Mouse (Mus musculus): ENCODE results near the gene Rhpn2. TPM values are rescaled to one million over a fixed set of nuclear protein-coding genes. Genes with fewer than 3 reads are reported as not detected.

The Rhpn2 gene
- polyA plus RNA-seq (2012; fragmentation: generic; extraction: Trizol) = 2.2 TPM
- long read RNA-seq, experiment 1, partial matches to known transcripts = 0 of 2 reads
- long read RNA-seq, experiment 1, other reads (novel, unspliced or antisense) = 0 of 2 reads
- long read RNA-seq, experiment 2, transcript Rhpn2-201 (15 exons, 3,508 nt) = major isoform, 34 of 45 reads
- long read RNA-seq, experiment 2, partial matches to known transcripts = 2 of 45 reads
- long read RNA-seq, experiment 2, other reads (novel, unspliced or antisense) = 8 of 45 reads

DNA sequence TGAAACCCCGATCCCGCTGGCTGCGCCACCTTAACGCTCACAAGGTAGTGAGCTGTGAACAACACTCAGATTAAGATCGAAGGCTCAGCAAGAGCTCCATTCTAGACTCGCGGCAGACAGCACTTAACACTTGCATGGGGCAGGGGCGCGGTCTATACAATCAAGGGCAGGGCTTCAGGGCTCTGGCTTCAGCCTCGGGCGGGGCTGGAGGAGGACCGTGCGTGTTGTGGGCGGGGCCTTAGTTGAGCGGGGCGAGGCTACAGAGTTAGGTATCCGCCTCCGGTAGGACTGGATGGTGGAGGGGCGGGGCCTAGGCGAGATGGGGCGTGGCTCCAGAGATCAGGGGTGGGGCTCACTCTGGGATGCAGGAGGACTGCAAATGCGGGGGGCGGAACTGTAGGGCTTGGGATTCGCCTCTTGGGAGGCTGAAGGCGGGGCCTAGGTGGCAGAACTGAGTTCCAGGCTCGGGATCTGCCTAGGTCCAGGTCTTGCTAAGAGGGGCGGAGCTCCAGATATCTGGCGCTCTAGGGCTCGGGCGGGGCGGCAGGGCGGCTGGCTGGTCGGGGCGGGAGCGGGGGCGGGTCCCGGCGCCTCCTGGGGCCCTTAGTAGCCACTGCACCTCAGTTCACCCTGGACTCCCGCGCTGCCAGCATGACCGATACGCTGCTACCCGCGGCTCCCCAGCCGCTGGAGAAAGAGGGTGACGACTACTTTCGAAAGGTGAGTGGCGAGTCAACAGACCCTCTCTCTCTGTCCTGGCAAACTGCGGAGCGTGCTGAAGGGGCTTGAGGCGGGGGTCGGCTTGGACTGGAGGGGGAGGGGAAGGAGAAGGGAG is at the start of gene Rhpn2:
Rhpn2 (plus strand) TSS at position 479 of the 835 bp plus-strand sequence.
- Histone ChIP-seq H3ac (ENCODE audit: control insufficient read depth, insufficient read length, low read depth) (peak within 1 kb of the TSS; percentile 79), H3K36me3 (ENCODE audit: control insufficient read depth, insufficient read depth) (no peaks in the 10 kb centered on the region), H3K27me3 (ENCODE audit: control insufficient read depth, insufficient read depth, insufficient read length) (no peaks in the 10 kb centered on the region), H3K79me3 (ENCODE audit: low read depth) (no peaks in the 10 kb centered on the region), H3K79me2 (ENCODE audit: control insufficient read depth, insufficient read depth) (no peaks in the 10 kb centered on the region), H3K4me3 (ENCODE audit: insufficient read depth, poor library complexity, severe bottlenecking) (peak within 1 kb of the TSS; percentile 36)
- TF ChIP-seq MYOG (IDR thresholded peaks at IDR 0.05; ENCODE audit: control insufficient read depth, extremely low read depth, insufficient read length) = no peak
- no peak for TF ChIP-seq FOSL1 (IDR thresholded peaks at IDR 0.05; ENCODE audit: insufficient read depth, low read length, poor library complexity, severe bottlenecking)
- TF ChIP-seq CTCF (IDR thresholded peaks at IDR 0.05; ENCODE audit: control insufficient read depth, insufficient read depth, insufficient read length) = no peak
- TF ChIP-seq USF1 (IDR thresholded peaks at IDR 0.05; ENCODE audit: low read depth) = no peak
- TF ChIP-seq MAX (IDR thresholded peaks at IDR 0.05) = no peak
- no peak for TF ChIP-seq MYOD1 (IDR thresholded peaks at IDR 0.05; ENCODE audit: control insufficient read depth, insufficient read length, low read depth)
- TF ChIP-seq CEBPB (IDR thresholded peaks at IDR 0.05; ENCODE audit: low read depth) = no peak

DNA sequence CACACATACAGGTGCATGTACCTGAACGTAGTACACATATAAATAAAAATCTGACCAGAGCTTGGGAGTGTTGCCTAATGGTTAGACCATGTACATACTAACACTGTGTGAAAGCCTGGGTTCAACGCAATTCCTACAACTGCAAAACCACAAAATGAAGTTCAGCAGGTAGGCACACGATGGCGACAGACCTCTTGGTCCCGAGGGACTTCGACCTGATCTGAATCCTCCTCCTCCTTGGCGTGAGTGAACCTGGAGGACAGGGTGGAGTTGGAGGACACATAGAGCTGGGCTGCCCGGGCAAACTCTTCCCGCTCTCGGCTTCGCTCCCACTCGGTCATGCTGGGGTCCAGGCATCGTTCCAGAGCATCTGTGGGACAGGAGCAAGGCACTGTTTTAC is 40.5 kb upstream of the Rhpn2 start:
- Histone ChIP-seq H3K79me3 (ENCODE audit: low read depth) (no peaks in the 10 kb centered on the region), H3K36me3 (ENCODE audit: control insufficient read depth, insufficient read depth) (peaks cover 17% of the 10 kb centered on the region)
- TF ChIP-seq MAX (IDR thresholded peaks at IDR 0.05) (no peak), USF1 (IDR thresholded peaks at IDR 0.05; ENCODE audit: low read depth) (no peak), MYOD1 (IDR thresholded peaks at IDR 0.05; ENCODE audit: control insufficient read depth, insufficient read length, low read depth) (no peak), CTCF (IDR thresholded peaks at IDR 0.05; ENCODE audit: control insufficient read depth, insufficient read depth, insufficient read length) (no peak), FOSL1 (IDR thresholded peaks at IDR 0.05; ENCODE audit: insufficient read depth, low read length, poor library complexity, severe bottlenecking) (no peak), CEBPB (IDR thresholded peaks at IDR 0.05; ENCODE audit: low read depth) (no peak), MYOG (IDR thresholded peaks at IDR 0.05; ENCODE audit: control insufficient read depth, extremely low read depth, insufficient read length) (no peak)

DNA sequence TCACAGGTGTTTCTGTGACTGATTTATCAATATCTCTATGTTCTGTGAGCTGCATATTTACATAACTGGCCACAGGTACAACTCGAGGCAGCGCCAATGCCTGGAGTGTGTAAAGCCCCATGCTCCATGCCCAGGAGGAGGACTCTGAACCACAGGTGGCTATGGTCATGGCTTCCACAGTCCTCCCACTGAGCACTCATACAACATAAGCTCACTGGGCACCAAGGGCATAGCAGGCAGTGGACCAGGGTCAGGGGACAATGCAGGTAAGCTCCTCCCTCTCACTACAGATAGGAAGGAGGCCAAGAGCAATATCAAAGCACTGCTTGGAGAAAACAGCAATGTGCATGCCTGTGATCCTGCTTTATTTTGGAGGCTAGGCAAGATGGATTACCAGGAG is 38.3 kb upstream of the Rhpn2 start:
- H3K4me3 ChIP-seq (ENCODE audit: insufficient read depth, poor library complexity, severe bottlenecking) = no peak overlapping the region
- H3ac ChIP-seq (ENCODE audit: control insufficient read depth, insufficient read length, low read depth) = no peak overlapping the region
- no peak for TF ChIP-seq USF1 (IDR thresholded peaks at IDR 0.05; ENCODE audit: low read depth)
- TF ChIP-seq MYOG (IDR thresholded peaks at IDR 0.05; ENCODE audit: control insufficient read depth, extremely low read depth, insufficient read length) = no peak
- TF ChIP-seq FOSL1 (IDR thresholded peaks at IDR 0.05; ENCODE audit: insufficient read depth, low read length, poor library complexity, severe bottlenecking) = no peak
- no peak for TF ChIP-seq MAX (IDR thresholded peaks at IDR 0.05)
- TF ChIP-seq MYOD1 (IDR thresholded peaks at IDR 0.05; ENCODE audit: control insufficient read depth, insufficient read length, low read depth) = no peak
- no peak for TF ChIP-seq CTCF (IDR thresholded peaks at IDR 0.05; ENCODE audit: control insufficient read depth, insufficient read depth, insufficient read length)
- no peak for TF ChIP-seq CEBPB (IDR thresholded peaks at IDR 0.05; ENCODE audit: low read depth)
- H3K79me3 ChIP-seq (ENCODE audit: low read depth) = no peaks in the 10 kb centered on the region
- peaks cover 11% of the 10 kb centered on the region for H3K36me3 ChIP-seq (ENCODE audit: control insufficient read depth, insufficient read depth)
- no peaks in the 10 kb centered on the region for H3K79me2 ChIP-seq (ENCODE audit: control insufficient read depth, insufficient read depth)
- H3K27me3 ChIP-seq (ENCODE audit: control insufficient read depth, insufficient read depth, insufficient read length) = no peaks in the 10 kb centered on the region

More for the DNA sequence above, 40.5 kb upstream of the Rhpn2 start:
- H3ac ChIP-seq (ENCODE audit: control insufficient read depth, insufficient read length, low read depth) = no peak overlapping the region
- H3K4me3 ChIP-seq (ENCODE audit: insufficient read depth, poor library complexity, severe bottlenecking) = no peak overlapping the region
- H3K79me2 ChIP-seq (ENCODE audit: control insufficient read depth, insufficient read depth) = no peaks in the 10 kb centered on the region
- no peaks in the 10 kb centered on the region for H3K27me3 ChIP-seq (ENCODE audit: control insufficient read depth, insufficient read depth, insufficient read length)

DNA sequence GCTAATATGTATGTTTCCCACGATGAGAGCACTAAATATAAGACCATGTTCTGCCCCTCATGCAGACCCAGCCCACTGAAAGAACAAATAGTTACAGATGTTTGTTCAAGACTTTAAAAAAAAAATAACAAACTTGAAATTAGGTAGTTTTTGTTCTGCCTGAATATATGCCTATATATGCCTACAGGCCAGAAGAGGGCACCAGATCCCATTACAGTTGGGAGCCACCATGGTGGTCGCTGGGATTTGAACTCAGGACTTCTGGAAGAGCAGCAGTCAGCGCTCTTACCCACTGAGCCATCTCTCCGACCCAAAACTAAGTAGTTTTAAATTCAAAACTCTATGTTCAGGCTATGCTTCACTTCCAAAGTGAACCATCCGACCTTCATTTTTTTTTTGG is 36.1 kb upstream of the Rhpn2 start:
- TF ChIP-seq MYOG (IDR thresholded peaks at IDR 0.05; ENCODE audit: control insufficient read depth, extremely low read depth, insufficient read length) = no peak
- TF ChIP-seq FOSL1 (IDR thresholded peaks at IDR 0.05; ENCODE audit: insufficient read depth, low read length, poor library complexity, severe bottlenecking) = no peak
- no peak for TF ChIP-seq MAX (IDR thresholded peaks at IDR 0.05)
- TF ChIP-seq USF1 (IDR thresholded peaks at IDR 0.05; ENCODE audit: low read depth) = no peak
- no peak for TF ChIP-seq CTCF (IDR thresholded peaks at IDR 0.05; ENCODE audit: control insufficient read depth, insufficient read depth, insufficient read length)
- no peak for TF ChIP-seq CEBPB (IDR thresholded peaks at IDR 0.05; ENCODE audit: low read depth)
- no peak for TF ChIP-seq MYOD1 (IDR thresholded peaks at IDR 0.05; ENCODE audit: control insufficient read depth, insufficient read length, low read depth)
- H3K27me3 ChIP-seq (ENCODE audit: control insufficient read depth, insufficient read depth, insufficient read length) = no peaks in the 10 kb centered on the region
- H3K79me3 ChIP-seq (ENCODE audit: low read depth) = no peaks in the 10 kb centered on the region
- H3K79me2 ChIP-seq (ENCODE audit: control insufficient read depth, insufficient read depth) = no peaks in the 10 kb centered on the region
- H3ac ChIP-seq (ENCODE audit: control insufficient read depth, insufficient read length, low read depth) = no peak overlapping the region
- H3K4me3 ChIP-seq (ENCODE audit: insufficient read depth, poor library complexity, severe bottlenecking) = no peak overlapping the region
- H3K36me3 ChIP-seq (ENCODE audit: control insufficient read depth, insufficient read depth) = peaks cover 11% of the 10 kb centered on the region

DNA sequence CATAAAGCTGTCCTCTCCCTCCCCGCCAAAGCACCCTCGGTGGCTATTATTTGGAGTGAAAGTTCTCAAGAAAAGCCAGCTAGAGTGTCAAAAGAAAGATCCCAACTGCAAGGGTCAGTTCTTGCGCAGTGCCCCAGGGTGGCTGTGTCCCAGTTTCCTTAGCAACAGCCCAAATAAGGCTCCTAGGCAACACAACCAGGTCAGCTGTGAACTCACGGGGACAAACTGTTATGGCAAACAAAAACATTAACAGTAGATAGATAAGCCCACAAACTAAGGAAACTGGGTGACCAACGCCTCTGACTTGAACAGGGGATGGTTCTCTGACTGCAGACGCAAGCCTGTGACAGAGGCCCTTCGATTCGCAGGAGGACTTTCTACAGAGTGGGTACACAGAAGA is 34.3 kb upstream of the Rhpn2 start:
- Histone ChIP-seq H3K36me3 (ENCODE audit: control insufficient read depth, insufficient read depth) (peaks cover 16% of the 10 kb centered on the region), H3K79me2 (ENCODE audit: control insufficient read depth, insufficient read depth) (no peaks in the 10 kb centered on the region), H3ac (ENCODE audit: control insufficient read depth, insufficient read length, low read depth) (no peak overlapping the region), H3K4me3 (ENCODE audit: insufficient read depth, poor library complexity, severe bottlenecking) (no peak overlapping the region), H3K27me3 (ENCODE audit: control insufficient read depth, insufficient read depth, insufficient read length) (no peaks in the 10 kb centered on the region), H3K79me3 (ENCODE audit: low read depth) (no peaks in the 10 kb centered on the region)
- TF ChIP-seq CEBPB (IDR thresholded peaks at IDR 0.05; ENCODE audit: low read depth) (no peak), MYOG (IDR thresholded peaks at IDR 0.05; ENCODE audit: control insufficient read depth, extremely low read depth, insufficient read length) (no peak), USF1 (IDR thresholded peaks at IDR 0.05; ENCODE audit: low read depth) (no peak), MYOD1 (IDR thresholded peaks at IDR 0.05; ENCODE audit: control insufficient read depth, insufficient read length, low read depth) (no peak), CTCF (IDR thresholded peaks at IDR 0.05; ENCODE audit: control insufficient read depth, insufficient read depth, insufficient read length) (no peak), MAX (IDR thresholded peaks at IDR 0.05) (no peak), FOSL1 (IDR thresholded peaks at IDR 0.05; ENCODE audit: insufficient read depth, low read length, poor library complexity, severe bottlenecking) (no peak)
